Mouse (Mus musculus): Measurements from ENCODE around the gene Rdh9.

The Rdh9 gene

GRCm38 (mm10) chr10:127776011-127776410, at the start of gene Rdh9:
Rdh9 (plus strand) TSS chr10:127776386.
- DNase-seq: no peak

- no peak for DNase-seq
Measured at GRCm38 (mm10) chr10:127728437-127728836, 47.7 kb upstream of the Rdh9 start.

GRCm38 (mm10) chr10:127730285-127730932, 45.8 kb upstream of the Rdh9 start:
- no peak for DNase-seq

- DNase-seq: no peak
Measured at GRCm38 (mm10) chr10:127730933-127731310, 45.3 kb upstream of the Rdh9 start.

- DNase-seq: no peak
Measured at GRCm38 (mm10) chr10:127731397-127731796, 44.8 kb upstream of the Rdh9 start.

GRCm38 (mm10) chr10:127734434-127734833, 41.8 kb upstream of the Rdh9 start:
- DNase-seq: no peak

GRCm38 (mm10) chr10:127736266-127736665, 39.9 kb upstream of the Rdh9 start:
- DNase-seq: no peak

GRCm38 (mm10) chr10:127736916-127737315, 39.3 kb upstream of the Rdh9 start:
- no peak for DNase-seq

GRCm38 (mm10) chr10:127737552-127737951, 38.6 kb upstream of the Rdh9 start:
- no peak for DNase-seq

GRCm38 (mm10) chr10:127738151-127738882, 37.9 kb upstream of the Rdh9 start:
- peak; percentile 34 for DNase-seq

- peak; percentile 85 for DNase-seq
Measured at GRCm38 (mm10) chr10:127739083-127739660, 37.0 kb upstream of the Rdh9 start, which contains the start of gene Zbtb39. Zbtb39 (plus strand) TSS chr10:127739538.

GRCm38 (mm10) chr10:127739661-127740161, 36.5 kb upstream of the Rdh9 start:
- peak; percentile 49 for DNase-seq

GRCm38 (mm10) chr10:127744661-127745060, 31.5 kb upstream of the Rdh9 start:
- DNase-seq: peak; percentile 43

- no peak for DNase-seq
Measured at GRCm38 (mm10) chr10:127745886-127746285, 30.3 kb upstream of the Rdh9 start.

- DNase-seq: no peak
Measured at GRCm38 (mm10) chr10:127747254-127747653, 28.9 kb upstream of the Rdh9 start.

- no peak for DNase-seq
Measured at GRCm38 (mm10) chr10:127748847-127749612, 27.2 kb upstream of the Rdh9 start.

GRCm38 (mm10) chr10:127750136-127750777, 25.9 kb upstream of the Rdh9 start:
- DNase-seq: no peak

GRCm38 (mm10) chr10:127751548-127751947, 24.6 kb upstream of the Rdh9 start, which contains the start of gene Gpr182:
Gpr182 (minus strand) TSS chr10:127751732.
- DNase-seq: no peak

GRCm38 (mm10) chr10:127754566-127755166, 21.5 kb upstream of the Rdh9 start:
- DNase-seq: no peak

- DNase-seq: no peak
Measured at GRCm38 (mm10) chr10:127755246-127755645, 20.9 kb upstream of the Rdh9 start.

GRCm38 (mm10) chr10:127755770-127756468, 20.3 kb upstream of the Rdh9 start:
- no peak for DNase-seq
